Mouse (Mus musculus): Measurements from ENCODE around the gene Zfp59.
"Not testable (repeated sequence)": the region's sequence is repeated elsewhere in the genome, so short reads cannot be mapped to it uniquely, and the experiment has no call there.

The Zfp59 gene

DNA sequence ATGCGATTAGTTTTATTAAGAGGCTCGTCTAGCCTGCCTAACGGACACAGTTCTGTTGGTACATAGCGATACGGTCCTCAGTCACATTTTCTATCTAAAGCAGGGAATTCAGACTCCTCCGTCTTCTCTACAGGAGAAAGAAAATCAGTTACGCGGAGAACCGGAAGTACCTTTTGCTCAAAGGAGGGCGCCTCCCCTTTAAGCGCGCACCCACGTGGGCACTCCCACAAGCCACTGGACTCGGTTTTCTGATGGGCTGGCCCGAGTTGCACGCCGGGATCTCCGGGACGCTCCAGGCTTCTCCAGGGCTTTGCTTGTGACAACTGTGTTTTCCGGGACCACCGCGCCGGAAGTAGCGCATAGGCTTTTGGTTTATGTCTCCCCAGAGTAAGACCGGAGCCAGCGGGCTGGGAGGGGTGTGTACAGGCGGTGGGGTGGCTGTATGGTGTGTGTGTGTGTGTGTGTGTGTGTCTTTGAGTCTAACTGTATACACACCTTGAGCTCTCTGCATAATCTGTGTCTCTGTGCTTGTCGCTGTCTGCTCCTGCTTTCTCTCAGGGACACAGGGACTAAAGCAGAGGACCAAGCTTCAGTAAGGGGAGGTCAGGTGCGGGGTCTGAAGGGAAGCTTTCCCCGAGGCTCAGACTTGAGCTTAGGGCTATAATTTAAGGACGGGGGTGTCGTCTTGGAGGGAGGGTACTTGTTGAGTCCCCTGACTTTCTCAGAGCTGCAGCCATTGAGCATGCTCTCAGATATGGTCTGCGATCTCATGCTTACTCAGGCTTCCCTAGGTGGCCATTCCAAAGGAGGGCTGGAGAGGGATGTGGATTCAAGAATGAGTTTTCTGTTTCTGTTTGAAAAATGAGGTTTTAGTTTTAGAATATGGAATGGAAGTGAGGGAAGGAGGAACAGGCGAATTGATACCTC lies at the start of gene Zfp59:
TSS of gene Zfp59 (plus strand) at position 285 of the 927 bp plus-strand sequence.
- DNase-seq (ENCODE audit: low read depth): peak; percentile 90

DNA sequence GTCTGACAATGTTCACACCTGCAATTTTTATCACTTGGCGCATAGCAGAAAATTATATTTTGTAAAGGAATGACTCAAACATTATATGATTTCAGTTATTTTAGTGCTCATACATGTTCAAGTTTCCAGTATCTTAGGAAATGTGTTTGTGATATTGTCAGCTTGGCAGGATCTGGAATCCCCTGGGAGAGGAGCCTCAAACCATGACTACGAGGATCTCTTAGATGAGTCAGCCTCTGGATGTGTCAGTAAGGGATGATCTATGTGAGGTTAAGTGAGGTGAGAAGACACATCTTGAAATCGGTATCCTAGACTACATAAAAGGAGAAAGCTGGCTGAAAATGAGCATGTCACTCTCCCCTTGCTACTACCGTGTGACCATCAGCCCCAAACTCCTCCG lies 49.1 kb upstream of the Zfp59 start:
- DNase-seq (ENCODE audit: low read depth): peak; percentile 89

DNA sequence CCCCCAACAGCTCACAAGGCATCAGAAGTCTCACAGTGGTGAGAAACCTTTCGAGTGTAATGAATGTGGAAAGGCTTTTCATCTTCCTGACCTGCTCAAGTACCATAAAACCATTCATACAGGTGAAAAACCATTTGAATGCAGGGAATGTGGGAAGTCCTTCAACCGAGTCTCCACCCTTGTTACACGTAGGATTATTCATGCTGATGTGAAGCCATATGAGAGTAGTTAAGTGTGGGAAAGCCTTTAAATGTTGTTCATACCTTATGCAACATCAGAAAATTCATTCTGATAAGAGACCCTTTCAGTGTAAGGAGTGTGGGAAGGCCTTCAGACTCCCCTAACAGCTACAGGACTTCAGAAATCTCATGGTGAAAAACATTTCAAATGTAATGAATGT lies 44.5 kb upstream of the Zfp59 start:
- DNase-seq (ENCODE audit: low read depth): not testable (repeated sequence)

DNA sequence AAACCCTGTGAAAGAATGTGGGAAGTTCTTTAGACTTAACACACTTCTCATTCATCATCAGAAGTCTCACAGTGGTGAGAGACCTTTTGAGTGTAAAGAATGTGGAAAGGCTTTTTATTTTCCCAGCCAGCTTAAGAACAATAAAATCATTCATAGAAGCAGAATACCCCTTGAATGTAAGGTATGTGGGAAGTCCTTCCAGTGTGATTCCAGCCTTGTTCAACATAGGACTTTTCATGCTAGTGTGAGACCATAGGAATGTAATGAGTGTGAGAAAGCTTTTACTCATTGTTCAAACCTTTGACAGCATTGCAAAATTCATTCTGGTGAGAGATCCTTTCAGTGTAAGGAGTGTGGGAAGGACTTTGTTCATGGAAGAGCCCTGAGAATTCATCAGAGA lies 43.8 kb upstream of the Zfp59 start:
- peak; percentile 43 for DNase-seq (ENCODE audit: low read depth)

DNA sequence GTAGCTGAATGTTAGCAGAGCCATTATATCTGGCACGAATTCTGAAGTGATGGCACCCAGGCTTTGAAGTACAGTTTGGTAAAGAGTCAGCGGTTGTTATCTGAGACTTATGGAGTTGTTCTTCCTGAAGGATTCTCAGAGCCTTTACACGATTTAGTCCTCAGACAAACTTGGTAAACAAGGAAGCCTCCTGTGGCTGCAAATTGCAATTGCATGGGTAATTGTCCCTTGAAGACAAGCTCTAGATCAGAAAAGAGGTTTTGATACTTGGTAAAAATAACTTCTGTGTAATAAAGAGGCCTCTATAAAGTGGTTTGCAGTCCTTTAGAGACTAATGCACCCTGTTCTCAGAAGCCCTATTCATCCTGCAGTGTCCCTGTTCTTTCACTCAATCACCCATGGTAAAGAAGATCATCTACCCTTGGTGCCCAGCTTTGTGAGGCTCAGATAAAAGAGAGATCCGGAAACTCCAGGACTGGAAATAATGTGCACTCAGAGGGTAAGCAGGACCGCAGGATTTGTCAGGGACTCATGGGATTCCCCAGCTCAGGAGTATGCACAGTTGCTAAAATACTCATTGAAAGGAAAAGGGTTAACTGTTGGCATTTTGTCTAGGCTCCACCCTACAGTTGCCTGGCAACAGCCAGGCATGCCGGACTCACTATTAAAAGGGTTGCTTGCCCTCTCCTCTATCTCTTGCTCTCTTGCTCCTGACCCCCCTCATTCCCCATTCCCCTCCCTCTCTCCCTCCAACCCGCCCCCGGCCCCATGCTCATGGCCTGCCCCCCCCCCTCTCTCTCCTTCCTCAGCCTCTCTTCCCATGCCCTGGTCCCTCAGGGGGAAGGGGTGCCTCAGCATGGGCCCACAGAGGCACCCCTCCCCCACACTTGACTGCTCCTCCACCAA lies 40.2 kb upstream of the Zfp59 start:
- no peak for DNase-seq (ENCODE audit: low read depth)

DNA sequence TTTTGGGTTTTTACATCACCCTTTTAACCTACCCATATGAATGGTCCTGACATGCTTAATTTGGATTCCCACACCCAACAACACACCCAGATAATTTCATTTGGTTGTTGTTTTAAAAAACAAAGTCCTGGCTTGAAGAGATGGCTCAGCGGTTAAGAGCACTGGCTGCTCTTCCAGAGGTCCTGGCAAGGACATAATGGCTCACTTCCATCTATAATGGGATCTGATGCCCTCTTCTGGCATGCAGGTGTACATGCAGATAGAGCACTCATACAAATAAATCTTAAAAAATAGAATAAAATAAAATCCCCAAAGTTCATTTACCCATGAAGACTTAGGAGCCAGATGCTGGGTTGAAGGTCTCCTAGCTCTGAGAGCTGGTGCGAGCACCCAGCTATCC lies 37.3 kb upstream of the Zfp59 start:
- peak; percentile 73 for DNase-seq (ENCODE audit: low read depth)

DNA sequence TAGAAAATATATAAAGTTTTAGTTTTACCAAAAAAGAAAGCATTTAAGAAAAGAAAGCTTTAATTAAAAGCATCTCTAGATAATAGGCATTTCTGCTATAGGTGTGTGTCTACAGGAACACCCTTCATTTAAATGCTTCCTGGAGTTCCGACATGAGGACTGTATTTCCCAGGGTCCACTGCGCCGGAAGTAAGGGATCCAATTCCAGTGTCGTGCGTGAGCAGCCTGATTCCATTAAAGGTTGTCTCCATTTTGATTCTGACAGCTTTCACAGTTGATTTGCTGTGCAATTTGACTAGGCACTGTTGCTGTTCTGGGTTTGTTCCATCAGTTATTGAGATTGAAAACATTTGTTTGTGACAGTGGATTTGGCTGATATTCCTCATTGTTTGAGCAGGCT lies 35.4 kb upstream of the Zfp59 start:
- DNase-seq (ENCODE audit: low read depth): no peak

DNA sequence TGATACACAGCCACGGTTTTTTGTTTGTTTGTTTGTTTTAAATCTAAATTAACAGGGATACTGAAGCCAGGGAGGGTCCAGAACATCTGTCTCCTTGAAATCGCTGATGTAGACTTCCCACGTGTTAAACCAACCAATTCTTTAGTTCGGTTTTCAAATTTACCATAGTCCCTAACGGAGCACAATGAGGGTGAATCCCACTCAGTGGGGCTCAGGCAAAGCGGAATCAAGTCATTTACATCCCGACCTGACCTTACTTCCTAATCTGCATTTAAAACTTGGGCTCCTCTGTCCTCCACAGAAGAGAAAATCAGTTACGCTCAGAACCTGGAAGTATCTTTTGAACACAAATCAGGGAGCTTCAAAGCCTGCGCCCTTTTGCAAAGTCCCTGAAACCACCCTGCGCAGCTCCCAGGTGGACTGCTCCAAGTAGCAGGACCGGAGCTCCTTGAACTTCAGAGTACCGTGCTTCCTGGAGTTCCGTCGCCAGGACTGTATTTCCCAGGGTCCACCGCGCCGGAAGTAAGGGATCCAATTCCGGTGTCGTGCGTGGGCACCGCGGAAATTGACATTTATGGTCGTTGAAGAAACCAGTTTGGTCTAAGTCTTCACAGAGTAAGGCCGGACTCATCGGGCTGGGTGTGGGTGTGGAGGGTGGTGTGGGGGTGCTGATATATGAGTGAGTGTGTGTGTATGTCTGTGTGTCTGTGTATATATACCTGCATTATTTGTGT lies 33.9 kb upstream of the Zfp59 start:
- DNase-seq (ENCODE audit: low read depth): peak; percentile 88

DNA sequence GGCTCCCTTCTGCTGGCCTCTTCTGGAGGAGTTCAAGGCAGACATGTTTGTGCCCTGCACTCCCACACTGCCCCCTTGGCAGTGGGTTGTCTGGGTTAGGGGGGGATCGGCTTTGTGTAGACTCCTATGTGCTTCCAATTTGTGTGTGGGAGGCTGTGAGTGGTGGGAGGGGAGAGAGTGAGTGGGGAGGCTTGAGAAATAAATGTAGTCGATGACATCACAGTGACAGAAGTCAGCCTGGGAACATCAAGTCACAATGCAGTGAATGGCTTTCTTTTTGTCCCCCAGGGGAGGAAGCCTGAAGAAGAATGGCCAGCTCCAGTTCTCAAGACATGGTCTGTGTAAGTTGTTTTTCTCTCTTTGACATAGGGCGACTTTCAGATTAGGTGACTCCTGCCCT lies 31.5 kb upstream of the Zfp59 start, which contains the start of gene Zfp626:
TSS of gene Zfp626 (plus strand) at position 301 of the 400 bp plus-strand sequence.
- DNase-seq (ENCODE audit: low read depth): not testable (repeated sequence)

DNA sequence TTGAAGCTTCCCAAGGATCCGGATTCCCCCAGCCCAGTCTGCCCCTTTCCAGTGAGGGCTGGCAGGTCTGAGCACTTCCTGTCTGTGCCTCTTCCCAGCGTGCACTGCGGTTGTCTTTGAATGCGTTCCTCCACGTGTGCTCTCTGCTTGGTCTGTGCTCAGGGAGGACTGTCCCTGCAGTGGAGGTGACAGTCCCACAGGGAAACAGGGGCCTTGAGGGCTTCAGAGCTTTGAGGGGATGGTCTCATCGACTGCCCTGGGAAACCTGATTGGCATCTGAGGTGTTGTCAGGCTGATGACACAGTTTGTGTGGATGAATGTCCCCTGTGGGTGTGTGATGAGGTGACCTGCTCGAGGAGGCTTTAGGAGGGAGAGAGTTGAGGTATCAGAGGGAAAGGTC lies 31.1 kb upstream of the Zfp59 start:
- not testable (repeated sequence) for DNase-seq (ENCODE audit: low read depth)

DNA sequence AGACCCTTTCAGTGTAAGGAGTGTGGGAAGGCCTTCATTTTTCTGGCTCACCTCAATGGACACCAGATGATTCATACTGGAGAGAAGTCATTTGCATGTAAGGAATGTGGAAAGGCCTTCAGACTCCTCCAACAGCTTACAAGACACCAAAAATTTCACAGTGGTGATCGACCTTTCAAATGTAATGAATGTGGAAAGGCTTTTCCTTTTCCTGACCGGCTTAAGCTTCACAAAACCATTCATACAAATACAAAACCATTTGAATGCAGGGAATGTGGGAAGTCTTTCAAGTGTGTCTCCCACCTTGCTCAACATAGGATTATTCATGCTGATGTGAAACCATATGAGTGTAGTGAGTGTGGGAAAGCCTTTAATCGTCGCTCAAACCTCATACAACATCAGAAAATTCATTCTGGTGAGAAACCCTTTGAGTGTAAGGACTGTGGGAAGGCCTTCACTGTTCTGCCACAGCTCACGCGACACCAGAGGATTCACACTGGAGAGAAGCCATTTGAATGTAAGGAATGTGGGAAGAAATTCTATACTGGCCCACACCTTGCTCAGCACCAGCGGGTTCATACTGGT lies 19.8 kb upstream of the Zfp59 start:
- no peak for DNase-seq (ENCODE audit: low read depth)

DNA sequence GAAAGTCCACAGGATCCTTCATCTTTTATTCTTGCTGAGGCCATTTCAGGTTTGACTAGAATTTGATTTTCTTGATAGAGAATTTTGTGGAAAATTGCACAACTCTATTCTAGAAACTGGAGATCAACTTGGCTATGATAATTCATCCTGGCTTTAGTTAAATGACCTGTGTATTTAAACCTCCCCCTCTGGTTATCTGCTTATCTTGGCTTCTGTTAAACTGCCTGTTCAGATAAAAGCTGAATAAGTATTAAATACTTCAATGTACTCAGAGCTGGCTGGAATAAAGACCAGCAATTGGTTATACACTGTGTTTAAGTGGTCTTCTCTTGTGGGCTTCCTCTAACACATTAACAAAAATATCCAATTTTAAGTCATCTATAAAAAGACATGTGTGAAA lies 15.8 kb upstream of the Zfp59 start:
- DNase-seq (ENCODE audit: low read depth): no peak

DNA sequence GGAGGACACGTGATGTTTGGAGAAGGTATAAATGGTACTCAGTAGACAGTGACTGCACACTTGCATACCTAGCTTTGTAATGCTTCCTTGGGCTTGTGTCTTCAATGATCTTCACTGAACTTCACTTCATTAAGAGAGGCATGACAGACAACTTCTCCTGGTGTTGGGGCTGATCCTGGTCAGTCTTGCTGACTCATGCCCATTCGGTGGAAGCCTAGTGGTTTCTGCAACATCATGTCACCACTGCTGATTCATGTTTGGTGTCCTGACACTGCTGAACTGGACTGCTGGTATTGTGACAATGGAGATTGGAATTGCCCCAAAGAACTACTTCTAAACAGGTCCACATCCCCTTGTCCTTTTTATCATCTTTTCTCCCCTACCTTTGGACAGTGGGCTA lies 4.3 kb upstream of the Zfp59 start:
- no peak for DNase-seq (ENCODE audit: low read depth)

DNA sequence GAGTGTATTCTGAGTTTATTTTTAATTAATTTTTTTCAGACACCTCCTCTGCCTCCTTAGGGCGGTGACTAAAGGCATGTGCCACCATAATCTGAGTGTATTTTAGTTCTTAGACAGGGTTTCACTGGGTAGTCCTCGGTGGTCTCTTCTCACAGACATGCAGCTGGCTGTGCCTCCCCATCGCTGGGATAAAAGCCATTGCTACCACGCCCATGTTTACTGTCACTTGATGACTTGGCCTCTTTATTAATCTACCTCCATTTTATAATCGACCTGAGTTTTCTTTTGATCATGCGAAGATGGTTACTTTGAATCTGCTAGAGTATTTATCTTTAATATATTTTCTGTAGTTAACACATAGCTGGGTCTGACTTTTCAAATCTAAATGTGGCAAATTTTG lies 511 bp upstream of the Zfp59 start:
- DNase-seq (ENCODE audit: low read depth): peak; percentile 13

DNA sequence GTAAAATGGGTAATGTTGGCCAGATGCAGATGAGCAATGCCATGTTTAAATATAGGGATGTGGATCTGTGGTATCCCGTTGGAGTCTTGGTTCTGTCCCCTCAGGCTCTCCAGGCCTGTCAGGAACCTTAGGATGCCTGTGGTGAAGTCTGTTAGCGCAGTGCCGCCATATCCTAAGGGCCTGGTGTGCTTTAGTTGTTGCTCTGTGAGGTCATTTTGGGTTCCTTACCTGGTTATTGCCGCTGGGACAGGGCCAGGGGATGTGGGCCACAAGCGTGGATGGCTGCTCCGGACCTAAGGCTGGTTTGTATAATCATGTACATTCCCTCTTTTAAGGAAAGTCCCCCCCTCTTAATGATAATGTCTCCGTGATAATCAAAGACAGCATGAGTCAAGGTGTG lies 1.2 kb downstream of the Zfp59 start:
- no peak for DNase-seq (ENCODE audit: low read depth)

DNA sequence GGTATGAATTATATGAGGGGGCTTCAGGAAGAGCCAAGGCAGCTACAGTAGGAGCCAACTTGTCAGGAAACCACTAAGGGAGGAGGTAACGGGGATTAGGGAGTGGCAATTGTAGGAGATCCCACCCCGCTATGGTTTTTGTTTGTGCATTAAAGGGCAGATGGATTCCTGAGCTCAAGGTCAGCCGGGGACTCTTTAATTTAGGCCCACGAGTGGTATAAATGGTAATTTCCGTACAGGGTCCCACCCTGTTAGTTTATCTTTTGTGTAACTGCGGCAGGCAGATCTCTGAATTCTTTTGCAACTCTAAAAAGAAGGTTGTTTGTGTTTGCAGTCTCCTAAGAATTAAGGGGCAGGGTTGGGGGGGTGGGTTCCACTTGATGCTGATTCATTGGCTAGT lies 1.7 kb downstream of the Zfp59 start:
- no peak for DNase-seq (ENCODE audit: low read depth)

DNA sequence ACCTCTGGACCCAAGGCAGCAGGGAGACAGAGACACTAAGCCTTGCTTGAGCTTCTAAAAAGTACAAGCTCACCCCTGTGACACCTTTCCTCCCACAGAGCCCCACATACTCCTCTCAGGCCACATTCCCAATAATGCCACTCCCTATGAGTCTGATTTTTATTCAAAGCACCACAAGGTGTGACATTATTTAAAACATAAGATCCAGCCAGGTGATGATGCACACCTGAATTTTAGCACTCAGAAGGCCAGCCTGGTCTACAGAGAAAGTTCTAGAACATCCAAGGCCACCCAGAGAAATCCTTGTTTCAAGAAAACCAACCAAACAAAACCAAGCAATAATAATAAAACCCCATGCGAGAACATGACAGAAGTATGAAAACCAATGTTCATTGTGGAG lies 18.8 kb downstream of the Zfp59 start, which contains the start of gene Zfp607a:
TSS of gene Zfp607a (plus strand) at position 301 of the 400 bp plus-strand sequence.
- no peak for DNase-seq (ENCODE audit: low read depth)

DNA sequence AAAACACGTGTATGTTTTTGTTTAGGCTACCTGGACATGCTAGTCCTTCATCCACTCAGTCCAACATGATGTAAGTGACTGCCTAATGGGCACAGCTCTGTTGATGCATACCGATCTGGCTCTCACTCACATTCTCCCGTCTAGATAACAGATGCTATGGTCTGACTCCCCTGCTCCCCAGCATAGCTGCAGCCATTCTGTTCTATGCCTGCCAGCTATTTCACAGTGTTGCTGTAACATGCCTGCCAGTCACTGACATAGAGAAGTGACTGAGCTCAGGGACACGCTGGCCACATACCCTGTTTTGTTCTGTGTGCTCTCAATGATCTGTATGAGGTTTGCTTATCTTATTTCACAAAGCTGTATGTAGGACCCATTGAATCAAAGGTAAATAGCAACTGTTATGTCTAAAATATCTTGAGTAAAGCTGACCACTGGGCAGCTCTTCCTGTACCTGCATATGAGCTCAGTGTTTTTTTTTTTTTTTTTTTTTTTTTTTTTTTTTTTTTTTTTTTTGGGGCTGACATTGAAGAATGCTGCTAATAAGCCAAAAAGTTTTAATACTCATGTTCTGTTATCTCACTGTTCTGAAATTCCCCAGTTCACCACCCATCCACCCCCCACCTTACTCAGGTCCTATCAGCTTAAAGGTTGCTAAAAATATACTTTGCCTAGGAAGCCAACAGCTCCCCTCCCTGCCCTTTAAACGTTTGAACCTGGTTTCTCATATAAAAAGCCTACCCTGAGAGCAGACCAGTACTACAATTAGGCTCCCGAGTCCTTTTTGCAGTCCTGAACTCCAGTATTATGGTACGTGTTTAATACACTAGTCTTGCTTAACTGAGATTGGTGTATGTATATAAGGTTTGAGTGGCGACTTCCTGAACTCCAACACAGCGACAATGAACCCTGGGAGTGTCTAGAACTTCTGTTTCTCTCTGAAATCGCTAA lies 21.2 kb downstream of the Zfp59 start:
- peak; percentile 34 for DNase-seq (ENCODE audit: low read depth)

DNA sequence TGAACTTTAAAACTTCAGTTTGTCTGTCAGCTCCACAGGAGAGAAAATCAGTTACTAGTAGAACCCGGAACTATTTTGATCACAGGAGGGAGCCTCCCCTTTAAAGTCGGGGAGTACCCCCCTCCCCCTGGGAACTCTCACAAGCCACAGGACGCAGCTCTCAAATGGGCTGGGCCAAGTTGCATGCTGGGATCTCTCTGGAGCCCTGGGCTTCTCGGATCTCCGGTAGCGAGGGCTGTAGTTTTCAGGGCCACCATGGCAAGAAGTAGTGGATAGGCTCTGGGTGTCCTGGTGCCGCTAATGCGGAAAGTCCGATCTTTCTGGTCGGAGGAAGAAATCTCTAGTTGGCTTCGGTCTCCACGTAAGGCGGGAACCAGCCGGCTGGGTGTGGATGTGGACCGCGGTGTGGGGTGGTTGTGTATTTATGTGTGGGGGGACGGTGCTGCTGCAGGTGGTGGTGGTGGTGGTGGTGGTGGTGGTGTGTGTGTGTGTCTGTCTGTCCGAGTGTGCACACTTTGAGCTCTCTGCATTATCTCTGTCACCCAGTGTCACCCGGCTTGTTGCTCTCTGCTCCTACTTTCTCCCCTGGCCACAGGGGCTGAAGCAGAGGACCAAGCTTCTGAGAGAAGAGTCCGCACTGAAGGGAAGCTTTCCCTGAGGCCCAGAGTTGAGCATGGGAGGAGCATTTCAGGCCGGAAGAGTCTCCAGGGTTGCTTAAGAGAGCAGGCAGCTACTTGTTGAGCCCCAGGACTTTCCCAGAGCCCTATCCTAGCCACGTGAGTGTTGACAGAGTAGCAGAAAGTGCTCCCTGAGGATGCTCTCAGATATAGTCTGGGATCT lies 22.2 kb downstream of the Zfp59 start:
- peak; percentile 87 for DNase-seq (ENCODE audit: low read depth)
